Mouse (Mus musculus) liver, embryonic 14.5 days (tissue): ENCODE measurements around the gene Tapbp. TPM values are rescaled to one million over a fixed set of nuclear protein-coding genes. Genes with fewer than 3 reads are reported as not detected.
A peak's percentile ranks its signal among the peaks of the same experiment; 100 is the strongest.

Source experiments
- ATAC-seq: fragments of 200-750 bp; cut with Nextera tagmentation; 2 replicates; pipeline ENCODE4 v1.8.0; 2017; ENCODE audit warnings: moderate number of reproducible peaks, mild to moderate bottlenecking, moderate library complexity; ENCODE audit not compliant: insufficient read depth
- DNase-seq, 3 experiments: peaks; one replicate each; pipeline ENCODE4 v3.0.0-alpha.2; 2012 to 2013; ENCODE audit warnings: low read depth in 3 of 3, low spot score in 3 of 3
- H3K27ac ChIP-seq: fragments of 300-500 bp; sonication (generic); 2 replicates; pipeline ENCODE4 v1.5.1; 2014; ENCODE audit warnings: moderate library complexity, mild to moderate bottlenecking, control low read depth, inconsistent platforms
- H3K27me3 ChIP-seq: fragments of 300-500 bp; sonication (generic); 2 replicates; pipeline ENCODE4 v1.6.1; 2014; ENCODE audit warnings: mild to moderate bottlenecking, low read length, moderate library complexity; ENCODE audit not compliant: control insufficient read depth, insufficient read depth
- H3K36me3 ChIP-seq: fragments of 300-500 bp; sonication (generic); replicated peaks from 2 replicates; pipeline ENCODE4 v1.6.1; 2014; ENCODE audit warnings: low read depth; ENCODE audit not compliant: control insufficient read depth, insufficient read depth
- H3K4me1 ChIP-seq, 2 experiments: fragments of 200-500 bp in 1 of 2; fragments of 300-500 bp in 1 of 2; sonication (generic) in 1 of 2; replicated peaks; 2 replicates each; pipeline ENCODE4 v1.6.1; 2012 to 2014; ENCODE audit warnings: antibody characterized with exemption in 1 of 2, inconsistent platforms in 1 of 2, low read length in 1 of 2; ENCODE audit not compliant: control insufficient read depth in 2 of 2, insufficient read depth in 2 of 2
- H3K4me2 ChIP-seq: fragments of 300-500 bp; sonication (generic); 2 replicates; pipeline ENCODE4 v1.6.1; 2014; ENCODE audit warnings: low read depth, mild to moderate bottlenecking, control low read depth, moderate library complexity
- H3K4me3 ChIP-seq, 2 experiments: fragments of 200-500 bp in 1 of 2; fragments of 300-500 bp in 1 of 2; sonication (generic) in 1 of 2; 2 replicates each; pipeline ENCODE4 v1.5.1; 2012 to 2014; ENCODE audit warnings: low read depth in 2 of 2, low read length in 2 of 2, mild to moderate bottlenecking in 2 of 2, control low read depth in 1 of 2, inconsistent platforms in 1 of 2, moderate library complexity in 1 of 2; ENCODE audit not compliant: insufficient read depth in 1 of 2
- H3K9ac ChIP-seq: fragments of 300-500 bp; sonication (generic); replicated peaks from 2 replicates; pipeline ENCODE4 v1.6.1; 2014; ENCODE audit warnings: mild to moderate bottlenecking, control low read depth, moderate library complexity
- H3K9me3 ChIP-seq: fragments of 300-500 bp; sonication (generic); 2 replicates; pipeline ENCODE4 v1.6.1; 2016; ENCODE audit warnings: low read length, mixed read lengths; ENCODE audit not compliant: control insufficient read depth
- CTCF ChIP-seq: IDR thresholded peaks from 2 replicates; pipeline ENCODE4 v1.5.1; 2016; ENCODE audit warnings: antibody characterized with exemption, low read depth, control low read depth
- EP300 ChIP-seq: IDR thresholded peaks from 2 replicates; pipeline ENCODE4 v1.6.1; 2016; ENCODE audit warnings: antibody characterized with exemption, low read depth
- WGBS: fragments of 180-500 bp; shearing (Covaris S2); extraction: QIAGEN DNeasy Blood & Tissue Kit; methylation state at CpG from one replicate; pipeline ENCODE4 v1.1.7; 2014; ENCODE audit not compliant: insufficient replicate concordance; 5-methylcytosine and 5-hydroxymethylcytosine counted together
- polyA plus RNA-seq, 2 experiments: library from polyadenylated mRNA; depleted of rRNA in 1 of 2; stranded (reverse) in 1 of 2; unstranded in 1 of 2; fragments of >200 nt; fragmentation: Nextera tagmentation in 1 of 2; extraction: Ambion mirVana in 1 of 2; gene quantifications; 2 replicates each; pipeline versions ENCODE4 v1.2.1 to v1.2.3; 2012 to 2014

Gene Tapbp
- polyA plus RNA-seq, 2 experiments: 10.6 to 24.0 TPM

- H3K9ac ChIP-seq: no peak overlapping the region
- DNase-seq (no peak), ATAC-seq (no peak)
- WGBS: 83% methylated on average over 17 of the region's 17 CpGs
- no peak overlapping the region for H3K27ac ChIP-seq
- H3K4me2 ChIP-seq: no peak overlapping the region
- no peaks in the 10 kb centered on the region for H3K9me3 ChIP-seq
- H3K4me3 ChIP-seq: no peak overlapping the region
- no peaks in the 10 kb centered on the region; a peak in 1 of 4 replicates for H3K4me1 ChIP-seq
- TF ChIP-seq CTCF (no peak), EP300 (no peak)
- H3K36me3 ChIP-seq: no peaks in the 10 kb centered on the region; the same call in 1 of the 2 replicates
- no peaks in the 10 kb centered on the region for H3K27me3 ChIP-seq
These were observed 49.6 kb downstream of the Tapbp start for GRCm38 (mm10) chr17:33965082-33965845.

DNA sequence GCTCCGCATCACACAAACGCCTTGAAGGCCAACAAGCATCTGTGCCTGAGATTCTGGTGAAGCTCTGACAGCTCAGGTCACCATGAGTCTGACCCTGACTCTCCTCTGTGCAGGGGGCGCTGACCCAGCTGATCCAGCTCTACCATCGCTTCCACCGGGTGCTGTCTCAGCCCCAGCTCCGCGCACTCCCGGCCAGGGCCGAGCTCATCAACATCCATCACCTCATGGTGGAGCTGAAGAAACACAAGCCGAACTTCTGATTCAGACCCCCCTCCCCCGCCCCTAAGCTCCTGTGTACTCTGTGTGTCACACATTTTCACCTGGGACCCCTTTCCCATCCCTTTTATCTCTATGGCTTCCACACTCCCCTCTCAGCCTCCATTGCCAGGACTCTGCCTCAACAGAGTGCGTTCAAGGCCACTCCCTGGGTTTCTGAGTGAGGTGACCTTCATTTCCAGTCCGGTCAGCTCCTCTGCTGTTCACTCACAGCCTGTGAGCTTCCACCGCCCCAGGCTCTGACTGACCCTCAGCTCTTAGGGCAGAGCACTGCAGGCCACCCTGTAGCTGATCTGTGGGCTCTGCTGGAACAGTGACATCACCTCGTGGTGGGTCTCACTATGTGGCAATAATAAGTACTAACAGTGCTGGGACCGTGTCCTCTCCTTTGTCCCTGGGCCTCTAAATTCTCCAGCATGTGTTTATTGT lies 50.3 kb downstream of the Tapbp start:
- DNase-seq: no peak
- TF ChIP-seq EP300 (no peak), CTCF (no peak)
- Histone ChIP-seq H3K9ac (no peak overlapping the region), H3K4me1 (no peaks in the 10 kb centered on the region; a peak in 1 of 4 replicates), H3K4me3 (no peak overlapping the region), H3K9me3 (no peaks in the 10 kb centered on the region), H3K27me3 (no peaks in the 10 kb centered on the region), H3K36me3 (no peaks in the 10 kb centered on the region; the same call in 1 of the 2 replicates), H3K27ac (no peak overlapping the region), H3K4me2 (no peak overlapping the region)
- WGBS: 80% methylated on average over 16 of the region's 16 CpGs
- no peak for ATAC-seq

DNA sequence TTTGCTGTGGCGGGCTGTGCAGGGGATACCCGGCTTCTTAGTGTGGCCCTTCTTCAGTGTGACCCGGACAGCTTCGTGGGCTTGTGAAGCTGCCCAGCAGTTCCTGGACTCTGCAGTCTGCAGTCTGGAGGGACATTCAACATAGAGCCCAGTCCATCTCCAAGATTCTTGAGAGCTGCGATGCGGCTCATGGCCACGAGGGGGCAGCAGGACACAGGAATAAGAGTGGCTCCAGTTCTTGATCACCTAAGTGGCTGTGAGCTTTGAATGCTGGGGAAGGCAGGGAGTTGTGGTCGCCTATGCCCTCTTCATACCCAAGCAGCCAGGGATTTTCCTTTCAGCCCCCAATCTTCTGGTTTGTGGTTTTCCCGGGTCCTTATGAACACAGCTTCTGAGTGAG lies 52.8 kb downstream of the Tapbp start:
- Histone ChIP-seq H3K4me2 (no peak overlapping the region), H3K4me3 (no peak overlapping the region), H3K9ac (no peak overlapping the region), H3K9me3 (no peaks in the 10 kb centered on the region), H3K27me3 (no peaks in the 10 kb centered on the region), H3K36me3 (no peaks in the 10 kb centered on the region; the same call in 1 of the 2 replicates), H3K27ac (no peak overlapping the region), H3K4me1 (no peaks in the 10 kb centered on the region; a peak in 2 of 4 replicates)
- TF ChIP-seq CTCF (peak; percentile 97), EP300 (no peak)
- DNase-seq (peak; percentile 59 to 71 (median 65)), ATAC-seq (peak; percentile 61; the same call in 1 of the 2 replicates)
- under 1% methylated on average over 9 of the region's 9 CpGs for WGBS

- WGBS: 24% methylated on average over 5 of the region's 5 CpGs
- H3K4me1 ChIP-seq: no peaks in the 10 kb centered on the region; a peak in 2 of 4 replicates
- H3K27me3 ChIP-seq: no peaks in the 10 kb centered on the region
- ATAC-seq: peak; percentile 66; the same call in 1 of the 2 replicates
- DNase-seq: peak in 2 of 3 experiments; percentile 42 to 57
- H3K36me3 ChIP-seq: no peaks in the 10 kb centered on the region; the same call in 1 of the 2 replicates
- no peak overlapping the region for H3K4me3 ChIP-seq
- no peak overlapping the region for H3K27ac ChIP-seq
- TF ChIP-seq CTCF: no peak; the same call in 1 of the 2 replicates
- TF ChIP-seq EP300: no peak
- H3K9ac ChIP-seq: no peak overlapping the region
- no peak overlapping the region for H3K4me2 ChIP-seq
- H3K9me3 ChIP-seq: no peaks in the 10 kb centered on the region
These were observed 53.2 kb downstream of the Tapbp start for GRCm38 (mm10) chr17:33968927-33969326.

DNA sequence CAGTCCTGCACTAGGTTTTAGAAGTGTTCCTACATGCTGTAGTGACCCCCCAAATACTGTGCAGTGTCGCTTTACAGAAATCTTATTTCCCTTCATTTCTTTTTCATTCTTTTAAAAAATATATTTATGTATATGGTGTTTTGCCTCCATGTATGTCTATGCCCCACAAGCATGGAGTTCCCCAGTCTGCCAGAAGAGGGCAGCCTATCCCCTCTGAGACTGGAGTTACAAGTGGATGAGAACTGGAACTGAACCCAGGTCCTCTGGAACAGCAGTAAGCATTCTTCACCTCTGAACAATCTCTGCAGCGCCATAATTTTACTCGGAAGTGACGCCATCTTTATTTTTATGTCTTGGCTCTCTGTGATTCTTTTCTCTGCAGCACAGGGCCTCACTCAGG lies 53.7 kb downstream of the Tapbp start:
- 67% methylated on average over 4 of the region's 4 CpGs for WGBS
- no peak for ATAC-seq
- TF ChIP-seq CTCF: peak; percentile 52
- no peak for TF ChIP-seq EP300
- no peak overlapping the region for H3K27ac ChIP-seq
- no peaks in the 10 kb centered on the region for H3K9me3 ChIP-seq
- no peak overlapping the region for H3K9ac ChIP-seq
- H3K4me2 ChIP-seq: no peak overlapping the region
- DNase-seq: no peak
- no peak overlapping the region for H3K4me3 ChIP-seq
- H3K27me3 ChIP-seq: no peaks in the 10 kb centered on the region
- no peaks in the 10 kb centered on the region; a peak in 2 of 4 replicates for H3K4me1 ChIP-seq
- H3K36me3 ChIP-seq: no peaks in the 10 kb centered on the region
